Mouse (Mus musculus) regulatory T cell (primary cell): ENCODE measurements around the gene Upp2.

Source experiments
- in situ Hi-C: fragments of 300-600 bp; cut with MboI, MseI; formaldehyde crosslinking; loops from one replicate; pipeline ENCODE4 v1.15.1; 2025; ENCODE audit warnings: high pct_unique_total_duplicates

Gene Upp2

DNA sequence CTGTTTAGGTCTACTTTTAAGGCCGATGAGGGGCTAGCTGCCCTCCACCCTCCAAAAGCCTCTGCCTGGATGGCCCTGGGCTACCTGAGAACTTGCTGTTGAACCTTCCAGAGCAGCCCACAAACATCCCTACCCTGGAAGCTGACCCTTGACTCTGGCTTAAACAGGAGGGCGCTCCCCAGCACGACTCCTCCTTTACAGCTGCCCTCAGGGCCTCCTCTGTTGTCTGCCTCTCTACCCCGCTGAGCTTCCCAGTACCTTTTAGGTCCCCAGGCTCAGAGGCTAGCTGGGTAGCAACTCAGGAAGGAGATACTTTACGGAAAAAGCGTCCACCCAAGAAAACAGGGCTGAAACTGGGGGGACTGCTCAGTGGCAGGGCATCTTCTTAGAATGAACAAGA lies 15.2 kb upstream of the Upp2 start:
- in situ Hi-C loops, result loop anchor here (25.0 kb wide), 1 partner anchor 1315 kb away; the partner anchor contains the start of gene Gpd2

DNA sequence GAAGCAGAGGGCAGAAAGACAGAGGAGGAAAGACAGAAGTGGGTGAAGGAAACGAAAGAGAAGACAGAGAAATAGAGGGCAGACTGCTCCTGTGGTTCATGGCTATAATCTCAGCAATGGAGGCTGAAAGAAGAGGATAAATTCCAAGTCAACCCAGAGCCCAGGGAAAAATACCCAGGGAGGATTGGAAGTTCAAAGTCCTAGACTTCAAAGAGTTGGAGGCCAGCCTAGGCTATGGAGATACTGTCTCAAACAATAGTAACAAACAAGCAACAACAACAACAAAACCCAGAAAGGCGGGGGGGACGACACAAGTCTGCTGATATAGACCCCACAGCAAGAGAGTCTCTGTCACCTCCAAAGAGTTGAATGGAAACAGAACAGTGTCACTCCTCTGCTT lies 14.8 kb upstream of the Upp2 start:
- in situ Hi-C loops, result loop anchor here (25.0 kb wide), 1 partner anchor 1315 kb away; the partner anchor contains the start of gene Gpd2

DNA sequence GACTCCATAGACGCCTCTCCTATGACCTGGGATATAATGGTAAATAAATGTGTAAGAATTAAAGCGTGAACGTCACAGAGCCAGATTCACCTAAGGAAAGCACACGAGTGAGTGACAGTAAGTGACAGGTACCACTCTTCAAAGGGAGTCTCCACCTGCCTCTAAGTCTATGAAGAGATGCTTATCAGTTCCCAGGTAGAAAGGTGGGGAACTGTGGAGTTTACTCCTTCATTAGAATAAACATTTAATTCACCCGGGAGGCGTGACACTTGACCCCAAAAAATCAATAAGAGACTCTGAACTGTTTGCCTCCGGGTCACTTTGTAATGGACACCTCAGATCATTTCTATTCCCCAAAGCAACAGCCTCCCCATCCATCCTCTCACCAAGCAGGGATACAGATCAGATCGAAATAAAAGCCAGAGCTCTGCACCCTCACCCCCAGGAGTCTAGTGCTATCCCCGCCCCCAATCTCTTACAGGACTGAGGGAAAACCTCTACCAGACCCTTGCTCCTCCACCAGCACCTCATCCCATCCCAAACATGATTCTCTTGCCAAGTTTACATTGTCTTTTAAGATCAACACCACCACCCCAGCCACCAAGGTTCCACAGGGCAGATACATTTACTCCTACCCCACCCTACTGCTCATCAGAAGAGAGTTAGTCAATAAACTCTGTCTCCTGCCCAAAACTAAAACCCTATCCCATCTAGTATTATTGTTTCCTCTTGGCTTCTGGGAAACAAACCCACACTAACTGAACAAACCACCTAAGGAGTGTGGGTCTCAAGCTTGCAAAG lies 9.9 kb upstream of the Upp2 start:
- in situ Hi-C loops, result loop anchor here (25.0 kb wide), 1 partner anchor 1320 kb away; the partner anchor contains the start of gene Gpd2

DNA sequence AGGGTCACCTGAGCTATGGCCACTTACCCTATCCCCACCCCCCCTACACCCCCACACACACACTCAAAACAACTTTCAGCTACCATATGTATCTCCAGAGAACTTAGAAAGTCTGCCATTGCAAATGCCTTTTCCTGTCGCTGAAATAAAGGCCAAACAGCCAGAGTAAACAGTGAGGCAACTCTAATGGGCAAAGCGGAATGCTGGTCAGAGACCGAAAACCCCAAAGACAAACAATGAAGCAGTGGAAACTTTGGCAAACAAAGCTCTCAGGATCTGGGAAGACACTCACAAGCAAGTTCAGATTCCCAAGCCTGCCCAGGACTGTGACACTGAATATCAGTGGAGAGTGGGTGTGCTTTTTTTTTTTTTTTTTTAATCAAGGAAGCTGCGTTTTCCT lies 5.0 kb upstream of the Upp2 start:
- in situ Hi-C loops, result loop anchor here (10.0 to 25.0 kb wide), 2 partner anchors 367 to 1325 kb away; partner anchors contain the start of genes Cytip and Gpd2

DNA sequence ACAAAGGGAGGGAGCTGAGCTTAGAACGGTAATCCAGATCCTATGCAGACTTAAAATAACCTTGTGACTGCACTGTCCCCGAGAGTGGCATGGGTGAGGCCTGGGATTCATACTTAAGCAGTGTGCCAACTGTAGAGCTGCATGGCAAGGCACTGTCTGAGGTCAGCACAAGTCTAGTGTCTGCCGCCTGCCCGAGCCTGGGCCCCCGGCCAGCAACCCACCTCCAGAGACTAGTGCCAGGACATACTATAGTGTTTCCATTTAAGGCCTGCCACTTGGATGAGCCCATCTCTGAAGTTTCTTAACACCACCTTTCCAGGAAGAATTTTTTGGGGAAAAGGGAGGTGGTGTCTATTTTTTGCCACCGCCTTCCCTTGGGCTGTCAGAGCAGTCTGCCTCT lies 1.8 kb upstream of the Upp2 start:
- in situ Hi-C loops, result loop anchor here (10.0 to 25.0 kb wide), 2 partner anchors 370 to 1328 kb away; partner anchors contain the start of genes Cytip and Gpd2

DNA sequence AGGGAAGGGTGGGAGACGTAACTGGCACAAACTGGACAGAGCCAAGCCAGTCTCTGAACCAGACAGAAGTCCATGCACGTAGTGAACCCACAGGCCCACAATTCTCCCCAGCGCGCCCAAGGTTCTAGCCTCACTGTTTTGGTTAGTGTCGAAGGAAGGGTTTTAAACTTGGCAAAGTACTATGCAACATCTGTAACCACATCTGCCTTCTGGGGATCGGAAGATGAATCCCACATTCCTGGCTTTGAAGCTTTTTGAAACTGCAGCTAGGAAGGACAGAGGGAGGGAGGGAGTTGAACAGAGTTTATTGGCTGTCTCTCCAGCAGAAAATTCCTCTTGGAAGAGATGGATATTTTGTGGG lies 1.1 kb upstream of the Upp2 start:
- in situ Hi-C loops, result loop anchor here (10.0 to 25.0 kb wide), 2 partner anchors 371 to 1329 kb away; partner anchors contain the start of genes Cytip and Gpd2

DNA sequence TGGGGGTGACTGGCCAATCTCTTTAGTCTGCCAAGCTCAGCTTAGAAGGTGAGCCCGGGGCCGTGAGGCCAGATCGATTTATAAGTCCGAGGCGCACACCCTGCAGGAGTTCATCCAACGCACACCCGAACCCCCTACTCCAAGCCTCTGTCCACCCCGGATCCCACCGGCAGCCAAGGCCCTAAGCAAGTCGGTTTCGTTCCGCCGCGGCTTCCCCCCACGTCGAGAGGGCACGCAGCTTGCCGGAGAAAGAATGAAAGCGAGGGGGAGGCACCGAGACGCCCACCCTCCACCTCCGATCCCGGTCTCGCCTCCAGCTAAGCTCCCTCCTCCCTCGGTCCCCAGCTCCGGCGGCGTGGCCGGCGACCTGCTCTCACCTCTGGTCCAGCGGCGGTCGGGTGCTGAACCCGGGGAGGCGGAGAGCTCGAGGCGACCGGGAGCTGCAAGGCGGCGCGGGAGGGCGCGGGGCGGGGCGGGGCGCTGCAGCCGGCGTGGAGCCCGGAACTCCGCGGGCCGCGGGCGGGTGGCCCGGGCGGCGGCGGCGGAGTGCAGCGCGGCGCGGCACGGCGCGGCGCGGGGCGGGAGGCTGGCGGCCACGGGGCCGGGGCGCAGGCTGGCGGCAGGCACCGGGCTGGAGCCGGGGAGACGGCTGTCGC lies 560 bp upstream of the Upp2 start:
- in situ Hi-C loops, result loop anchor here (10.0 to 25.0 kb wide), 2 partner anchors 372 to 1329 kb away; partner anchors contain the start of genes Cytip and Gpd2

DNA sequence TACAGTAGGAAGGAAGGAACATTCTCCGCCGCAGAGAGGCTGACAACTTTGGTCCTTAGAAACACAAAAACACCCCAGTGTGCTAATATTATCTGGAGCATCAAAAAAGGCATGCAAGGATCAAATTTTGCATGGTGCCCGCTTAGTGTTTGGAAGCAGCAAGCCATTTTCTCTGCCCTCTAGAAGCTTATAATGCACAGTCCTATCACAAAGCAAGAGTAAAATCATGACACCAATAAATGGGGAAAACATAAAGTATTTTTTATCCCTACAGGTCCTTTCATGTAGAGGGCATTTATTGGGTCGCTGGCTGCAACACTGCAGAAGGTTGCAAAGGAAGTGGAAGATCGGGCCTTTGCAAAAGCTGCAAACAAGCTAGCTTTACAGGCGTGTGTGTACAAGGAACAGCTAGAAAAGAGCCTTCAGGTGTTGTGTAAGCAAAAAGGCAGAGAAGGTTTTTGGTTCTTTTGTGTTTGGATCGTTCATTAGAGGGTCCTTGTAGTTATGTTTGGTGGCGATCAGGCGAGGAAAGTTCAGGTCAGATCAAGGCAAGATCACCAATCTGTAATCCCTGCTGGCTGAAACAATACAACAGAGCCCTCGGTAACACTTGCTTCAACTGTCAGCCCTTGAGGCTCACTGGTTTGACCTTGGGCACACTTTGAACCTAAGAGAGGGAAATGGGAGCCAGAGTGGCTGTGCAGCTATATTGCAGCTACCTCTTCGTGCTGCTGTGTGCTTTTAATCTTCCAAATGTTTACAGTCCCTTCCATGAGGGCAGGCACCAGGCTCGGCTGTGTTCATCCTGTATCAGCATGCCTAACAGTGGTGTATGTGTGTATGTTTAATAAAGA lies 995 bp downstream of the Upp2 start:
- in situ Hi-C loops, result loop anchor here (10.0 to 25.0 kb wide), 2 partner anchors 373 to 1331 kb away; partner anchors contain the start of genes Cytip and Gpd2

DNA sequence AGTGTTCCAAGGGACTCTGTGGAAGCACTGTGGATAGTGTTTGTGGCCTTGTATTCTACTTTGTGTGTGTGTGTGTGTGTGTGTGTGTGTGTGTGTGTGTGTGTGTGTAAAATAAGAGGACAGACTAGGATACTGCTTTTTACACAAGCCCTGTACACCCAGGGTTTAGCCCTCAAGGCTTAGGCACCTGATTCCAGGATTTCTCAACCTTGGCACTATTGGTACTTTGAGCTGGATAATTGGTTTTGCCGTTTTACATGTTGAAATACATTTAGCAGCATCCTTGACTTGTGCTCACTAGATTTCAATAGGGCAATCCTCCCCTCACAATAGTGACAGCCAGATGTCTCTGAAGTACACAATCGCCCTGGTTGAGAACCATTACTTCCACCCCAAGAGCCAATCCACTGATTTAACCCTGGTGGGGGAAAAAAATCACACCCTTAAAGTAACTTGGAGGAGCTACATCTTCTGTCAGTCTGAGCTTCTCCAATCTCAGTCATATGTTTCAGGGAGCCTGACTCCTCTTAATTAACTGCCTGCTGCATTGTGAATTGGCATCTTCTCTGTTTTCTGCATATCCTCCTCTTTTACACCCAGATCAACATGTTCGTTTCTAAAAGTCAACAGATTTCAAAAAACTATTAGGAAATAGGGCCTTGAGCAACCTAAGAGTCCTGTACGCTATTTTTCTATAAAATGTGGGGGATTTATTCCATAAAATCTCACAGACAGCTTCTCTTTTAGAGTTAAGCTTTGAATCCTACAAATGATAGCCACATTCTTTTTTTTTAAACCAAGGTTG lies 1.9 kb downstream of the Upp2 start:
- in situ Hi-C loops, result loop anchor here (10.0 to 25.0 kb wide), 2 partner anchors 374 to 1332 kb away; partner anchors contain the start of genes Cytip and Gpd2

DNA sequence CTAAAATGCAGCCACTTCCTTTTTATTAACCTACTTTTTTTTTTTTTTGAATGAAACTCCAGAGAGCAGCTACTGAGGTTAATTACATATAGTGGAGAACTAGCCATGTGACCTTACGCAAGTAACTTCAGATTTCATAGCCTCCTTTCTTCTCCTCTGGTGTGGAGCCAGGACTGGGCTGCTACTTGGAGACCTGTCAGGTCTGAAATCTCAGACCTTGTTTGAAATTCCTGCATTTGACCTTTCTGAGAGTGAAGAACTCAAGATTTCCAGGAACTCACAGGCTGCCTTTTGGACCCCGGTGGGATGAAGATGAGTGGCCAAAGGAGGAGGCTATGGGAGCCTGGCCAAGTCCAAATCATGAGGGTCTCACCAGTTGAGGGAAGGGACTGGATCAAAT lies 7.1 kb downstream of the Upp2 start:
- in situ Hi-C loops, result loop anchor here (25.0 kb wide), 1 partner anchor 1337 kb away; the partner anchor contains the start of gene Gpd2

DNA sequence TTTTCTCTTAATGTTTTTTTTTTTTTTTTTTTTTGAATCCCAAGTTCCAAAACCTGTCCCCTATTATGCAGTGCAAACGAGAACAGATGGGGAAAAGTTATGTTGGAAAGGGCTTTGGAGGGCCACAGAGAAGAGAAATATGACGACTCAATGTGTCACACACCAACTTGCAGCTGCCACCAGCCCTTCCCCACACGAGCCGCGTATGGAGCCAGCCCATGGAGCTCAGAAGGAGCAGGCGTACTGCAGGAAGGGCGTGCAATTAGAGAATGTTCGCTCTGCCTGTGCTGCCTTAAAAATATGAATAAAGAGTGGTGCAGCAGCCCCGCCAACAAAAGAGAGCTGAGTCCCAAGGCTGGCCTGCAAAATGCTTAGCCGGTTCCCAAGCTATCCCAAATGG lies 19.2 kb downstream of the Upp2 start:
- in situ Hi-C loops, result no loop called here

DNA sequence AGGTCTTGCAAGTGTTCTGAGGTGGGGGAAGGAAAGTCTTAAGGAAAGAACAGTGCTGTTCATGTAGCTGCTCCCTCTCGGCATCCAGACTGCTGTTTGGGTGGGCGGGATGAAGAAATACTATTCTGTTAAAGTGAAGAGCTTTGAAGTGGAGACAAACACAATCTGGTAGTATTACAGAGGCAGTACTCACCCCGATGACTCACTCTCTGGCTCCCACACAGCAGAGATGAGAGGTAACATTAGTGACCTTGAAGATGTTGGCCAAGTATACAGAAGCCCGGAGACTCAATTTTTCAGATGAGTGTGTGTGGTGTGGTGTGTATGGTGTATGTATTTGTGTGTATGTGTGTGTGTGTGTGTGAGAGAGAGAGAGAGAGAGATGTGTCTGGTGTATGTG lies 22.5 kb downstream of the Upp2 start:
- in situ Hi-C loops, result no loop called here

DNA sequence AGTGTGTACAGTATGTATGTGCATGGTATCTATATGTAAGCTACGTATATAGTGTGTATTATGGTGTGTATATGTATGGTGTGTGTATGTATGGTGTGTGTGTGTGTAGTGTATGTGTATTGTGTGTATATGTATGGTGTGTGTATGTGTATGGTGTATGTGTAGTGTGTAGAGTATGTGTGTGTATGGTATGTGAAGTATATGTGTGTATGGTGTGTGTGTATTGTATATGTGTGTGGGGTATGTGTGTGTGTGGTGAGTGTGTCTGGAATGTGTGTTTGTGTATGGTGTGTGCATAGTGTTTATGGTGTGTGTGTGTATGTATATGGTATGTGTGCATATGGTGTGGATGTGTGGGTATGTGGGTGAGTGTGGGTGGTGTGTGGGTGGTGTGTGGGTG lies 23.0 kb downstream of the Upp2 start:
- in situ Hi-C loops, result no loop called here

DNA sequence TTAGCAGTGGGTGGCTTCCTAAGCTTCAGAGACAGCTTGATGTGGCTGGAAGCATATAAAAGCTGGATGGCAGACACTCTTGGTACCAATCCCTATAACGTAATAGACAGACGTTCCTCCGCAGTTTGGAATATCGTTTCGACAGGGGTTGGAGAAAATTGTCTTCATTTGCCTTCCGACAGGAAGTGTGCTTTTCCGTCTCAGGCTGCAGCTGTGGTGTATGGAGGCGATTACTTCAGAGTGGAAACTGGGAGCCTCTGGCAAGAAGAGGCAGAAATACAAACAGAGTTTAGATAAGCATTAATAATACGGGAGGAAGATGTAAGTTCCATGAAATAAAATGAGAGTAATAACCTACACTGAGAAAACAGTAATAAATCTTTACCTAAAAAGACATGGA lies 28.3 kb downstream of the Upp2 start:
- in situ Hi-C loops, result no loop called here

DNA sequence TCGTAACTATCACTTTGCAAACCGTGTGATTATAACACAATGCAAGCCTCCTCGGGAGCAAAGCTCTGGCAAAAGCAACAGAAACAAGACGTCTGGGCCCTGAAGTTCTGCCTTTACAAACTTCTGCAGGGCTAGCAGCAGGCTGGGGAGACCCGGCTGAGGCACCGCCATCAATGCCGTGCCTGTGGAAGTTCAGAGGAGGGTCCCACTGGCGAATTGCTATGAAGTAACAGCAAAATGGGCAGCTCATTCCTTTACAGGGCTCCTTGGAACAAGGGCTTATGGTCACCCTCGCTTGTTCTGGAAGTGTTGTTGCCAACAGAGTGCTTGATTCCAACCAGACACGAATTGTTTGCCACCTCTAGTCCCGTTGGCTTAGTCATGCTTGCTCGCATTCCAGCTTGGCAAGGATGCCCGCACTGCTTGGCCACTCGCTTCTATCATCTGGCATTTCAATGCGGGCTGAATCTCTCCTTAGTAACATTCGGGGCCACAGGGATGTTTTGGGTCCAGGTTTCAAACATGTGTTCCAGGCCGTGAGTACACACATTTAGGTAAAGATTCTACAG lies 29.8 kb downstream of the Upp2 start:
- in situ Hi-C loops, result no loop called here

DNA sequence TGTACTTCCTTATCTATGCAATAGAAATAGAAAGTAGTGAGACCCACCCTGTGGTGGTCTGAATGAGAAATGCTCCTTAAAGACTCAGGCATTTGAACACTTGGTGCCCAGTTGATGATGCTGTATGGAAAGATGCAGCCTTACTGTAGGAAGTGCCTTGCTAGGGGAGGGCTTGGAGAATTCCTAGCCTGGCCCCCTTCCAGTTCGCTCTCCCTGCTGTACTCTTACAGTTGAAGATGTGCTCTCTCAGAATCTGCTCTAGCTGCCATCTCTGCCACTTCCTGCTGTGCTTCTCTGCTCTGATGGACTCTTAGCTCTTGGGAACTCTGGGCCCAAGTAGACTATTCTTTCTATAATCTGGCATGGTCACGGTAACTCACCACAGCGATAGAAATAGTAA lies 30.5 kb downstream of the Upp2 start:
- in situ Hi-C loops, result no loop called here

DNA sequence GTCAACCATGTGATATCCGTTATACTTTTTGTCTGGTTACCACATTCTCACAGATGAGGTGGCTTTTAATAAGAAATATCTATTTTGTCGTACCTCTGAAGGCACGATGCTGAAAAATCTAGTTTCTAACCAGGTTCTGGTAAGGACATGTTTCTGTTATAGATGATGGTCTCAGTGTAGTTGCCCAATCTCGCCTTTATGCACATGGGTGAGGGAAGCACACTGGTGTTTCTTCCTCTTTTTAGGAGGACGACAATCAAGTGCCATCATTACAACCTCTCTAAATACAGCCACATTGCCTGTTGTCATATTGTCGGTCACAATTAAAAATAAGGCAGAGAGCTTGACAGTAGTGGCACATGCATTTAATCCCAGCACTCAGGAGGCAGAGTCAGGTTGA lies 32.5 kb downstream of the Upp2 start:
- in situ Hi-C loops, result no loop called here

DNA sequence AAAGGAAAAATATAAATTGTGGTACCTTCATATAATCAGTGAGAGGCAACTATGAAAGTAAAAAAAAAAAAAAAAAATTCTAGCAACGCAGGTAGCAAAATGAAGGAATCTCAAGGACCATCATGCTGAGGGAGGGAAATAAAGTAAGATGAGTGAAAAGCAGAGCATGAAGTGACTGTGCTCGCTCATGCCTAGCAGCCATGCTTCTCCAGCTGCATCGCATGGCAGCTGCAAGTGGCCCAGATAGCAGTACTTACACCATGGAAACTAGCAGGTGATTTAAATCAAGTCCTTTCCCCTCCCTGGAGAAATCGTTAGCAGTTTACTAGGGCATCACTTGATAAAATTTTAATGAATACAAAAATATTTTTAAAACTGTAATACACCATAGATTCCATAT lies 34.3 kb downstream of the Upp2 start:
- in situ Hi-C loops, result no loop called here

DNA sequence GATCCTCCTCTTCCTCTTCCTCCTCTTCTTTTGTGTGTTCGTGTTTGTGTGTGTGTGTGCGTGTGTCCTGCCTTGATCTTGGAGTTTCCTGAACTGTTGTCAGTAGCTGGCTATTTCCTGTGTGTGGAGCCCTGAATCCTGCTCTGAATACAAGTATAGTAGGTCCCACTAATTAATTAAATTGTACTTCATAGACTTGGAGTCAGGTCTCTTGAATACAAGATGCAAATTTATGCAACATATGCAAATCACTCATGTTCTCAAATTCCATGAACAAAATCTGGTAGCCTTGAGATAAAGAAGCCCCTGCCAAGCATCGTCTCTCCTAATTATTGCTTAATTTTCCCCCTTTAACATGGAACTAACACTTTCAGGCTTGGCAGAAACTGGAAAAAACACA lies 36.3 kb downstream of the Upp2 start:
- in situ Hi-C loops, result no loop called here

DNA sequence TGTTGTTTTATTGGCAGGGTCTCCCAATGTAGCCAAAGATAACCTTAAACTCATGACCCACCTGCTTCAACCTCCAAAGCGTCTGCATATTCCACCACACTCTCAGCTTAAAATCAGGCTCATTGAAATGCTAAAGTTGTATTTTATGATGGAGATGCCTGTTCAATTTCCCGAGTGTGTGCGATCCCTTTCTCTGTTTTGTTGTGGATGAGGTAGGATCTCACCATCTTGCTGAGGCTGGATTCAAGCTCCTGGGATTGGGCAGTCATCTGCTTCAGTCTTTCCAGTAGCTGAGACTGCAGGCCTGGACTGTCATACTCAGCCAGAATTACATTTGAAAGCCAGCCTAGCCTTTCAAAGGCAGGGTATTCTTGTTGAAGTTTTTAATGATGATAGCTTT lies 37.7 kb downstream of the Upp2 start:
- in situ Hi-C loops, result no loop called here
